Mouse (Mus musculus) lung, postnatal 25 days (tissue): ENCODE results near the gene Itga6.

Experiments used
- DNase-seq: peaks from one replicate; pipeline ENCODE4 v3.0.0; 2022; ENCODE audit warnings: low spot score

Itga6 gene

DNA sequence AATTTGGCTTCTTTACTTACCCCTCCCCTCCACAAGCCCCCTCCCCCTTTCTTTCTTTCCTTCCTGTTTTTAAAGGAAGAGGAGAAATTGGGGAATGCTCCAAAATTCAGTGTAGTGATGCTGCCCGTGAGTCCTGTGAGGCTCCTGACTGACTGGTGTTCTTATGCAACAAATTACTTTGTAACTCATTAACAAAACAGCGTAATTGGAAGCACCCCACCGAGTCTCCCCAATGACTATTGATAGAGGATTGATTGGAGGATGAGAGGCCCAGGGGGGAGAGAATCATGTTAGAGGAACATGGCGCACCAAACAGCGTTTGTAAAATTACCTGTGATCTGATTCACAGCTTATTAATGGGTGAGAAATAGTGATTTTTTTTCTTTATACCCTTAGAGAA is 109.7 kb downstream of the Itga6 start:
- DNase-seq = no peak

DNA sequence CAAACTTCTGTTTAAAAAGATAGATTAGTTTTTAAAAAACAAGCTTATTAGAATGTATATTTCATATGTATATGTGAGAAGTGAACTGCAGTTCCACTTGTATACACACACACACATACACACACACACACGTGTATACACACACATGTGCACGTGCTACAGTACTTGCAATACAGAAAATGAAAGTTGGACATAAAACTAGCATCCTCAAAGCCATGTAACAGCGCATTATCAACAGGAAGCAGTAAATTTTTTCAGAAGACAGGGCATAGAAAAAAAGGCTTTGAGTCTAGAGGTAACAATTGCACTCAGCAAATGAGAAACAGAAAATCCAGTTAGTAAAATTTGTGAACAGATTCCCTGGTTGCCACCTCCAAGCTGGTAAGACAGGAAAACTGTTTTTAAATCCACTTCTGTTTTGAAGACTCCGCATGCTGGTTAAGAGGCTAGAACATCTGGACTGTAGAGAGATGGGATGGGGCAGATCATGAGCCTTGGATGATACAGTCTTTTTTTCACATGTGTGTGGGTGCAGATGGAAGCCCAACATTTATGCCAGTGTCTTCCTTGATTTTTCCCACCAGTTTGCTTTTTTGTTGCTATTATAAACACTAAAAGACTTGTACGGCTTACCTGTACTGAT is 118.2 kb downstream of the Itga6 start:
- no peak for DNase-seq

DNA sequence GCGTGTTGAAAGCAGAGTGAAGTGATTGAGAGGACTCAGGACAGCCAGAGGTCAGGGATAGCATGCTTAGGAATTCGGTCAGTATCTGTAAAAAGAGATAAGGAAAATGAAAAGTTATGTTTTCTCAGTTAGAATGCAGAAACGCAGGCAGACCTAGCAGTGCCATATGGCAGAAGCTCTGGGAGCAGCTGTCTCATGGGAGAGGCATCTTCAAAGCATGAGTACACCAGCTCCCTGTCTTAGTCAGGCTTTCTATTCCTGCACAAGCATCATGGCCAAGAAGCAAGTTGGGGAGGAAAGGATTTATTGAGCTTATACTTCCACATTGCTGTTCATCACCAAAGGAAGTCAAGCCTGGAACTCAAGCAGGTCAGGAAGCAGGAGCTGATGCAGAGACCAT is 119.6 kb downstream of the Itga6 start:
- no peak for DNase-seq

DNA sequence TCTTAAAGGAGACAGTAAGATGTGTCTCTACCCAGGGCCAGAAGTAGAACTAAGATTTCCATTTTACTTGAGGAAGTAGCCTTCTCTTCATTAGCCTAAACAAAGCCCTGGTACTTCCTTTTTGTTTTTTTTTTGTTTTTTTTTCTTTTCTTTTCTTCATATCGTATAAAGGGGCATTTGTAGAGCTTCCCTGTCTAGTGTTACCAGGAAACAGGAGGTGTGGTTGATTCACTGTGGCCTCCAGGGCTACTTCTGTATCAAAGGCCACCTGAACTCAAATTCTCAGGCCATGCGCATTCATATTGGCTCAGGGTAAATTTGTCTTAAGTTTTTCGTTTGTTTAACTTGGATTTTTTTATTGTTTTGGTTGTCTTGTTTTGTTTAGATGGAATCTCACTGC is 120.5 kb downstream of the Itga6 start:
- no peak for DNase-seq

DNA sequence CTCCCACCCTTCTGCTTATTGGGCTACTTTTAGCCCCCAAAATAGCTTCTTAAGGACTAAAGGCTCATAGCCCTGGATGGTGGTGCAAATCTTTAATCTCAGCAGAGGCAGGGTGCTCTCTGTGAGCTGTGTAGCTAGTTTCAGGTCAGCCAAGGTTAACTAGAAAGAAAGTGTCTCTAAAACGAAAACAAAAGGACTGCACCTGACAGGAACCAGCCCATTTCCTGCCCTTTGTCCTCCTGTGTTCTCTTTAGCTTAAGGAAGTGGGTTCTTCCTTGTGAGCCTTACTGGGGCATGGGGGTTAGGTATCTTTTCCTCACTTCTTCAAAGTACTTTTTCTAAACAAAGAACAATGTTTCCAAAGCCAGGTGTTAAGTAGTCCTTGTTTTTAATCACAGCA is 121.1 kb downstream of the Itga6 start:
- DNase-seq = peak; percentile 27

DNA sequence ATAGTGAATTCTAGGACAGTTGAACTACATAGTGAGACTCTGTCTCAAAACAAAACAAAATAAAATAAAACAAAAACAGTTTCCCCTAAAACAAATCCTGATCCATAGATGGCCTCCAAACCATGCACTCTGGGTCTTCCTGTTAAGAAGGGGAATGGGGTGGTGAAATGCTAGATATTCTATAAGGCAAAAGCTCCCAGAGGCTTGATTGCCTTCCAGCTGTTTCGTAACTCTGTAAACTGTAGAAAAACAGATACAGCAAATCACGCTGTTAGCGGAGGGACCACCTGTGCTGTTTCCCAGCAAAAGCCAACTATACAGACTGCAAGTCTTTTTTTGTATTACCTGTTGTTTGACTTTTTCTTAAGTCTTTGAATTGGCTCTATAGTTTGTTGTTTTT is 121.6 kb downstream of the Itga6 start:
- DNase-seq = no peak

DNA sequence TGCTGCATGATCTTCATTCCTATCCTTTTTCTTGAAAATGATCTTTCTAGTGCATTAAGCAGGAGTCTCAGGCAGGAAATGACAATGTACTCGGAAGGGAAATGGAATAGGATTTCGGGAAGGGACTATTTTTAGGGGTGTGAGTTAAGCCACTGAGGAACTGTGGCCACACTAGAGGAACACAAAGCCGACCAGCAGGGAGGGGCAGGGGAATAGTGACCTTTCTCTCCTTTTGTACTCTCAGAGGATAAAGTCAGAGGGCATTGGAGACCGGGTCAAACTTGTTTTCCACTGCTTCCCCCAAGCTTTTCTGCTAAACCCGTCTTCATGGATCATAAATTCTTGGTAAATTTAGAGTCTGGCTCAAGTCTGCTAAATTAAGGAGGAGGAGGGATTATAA is 122.1 kb downstream of the Itga6 start:
- peak; percentile 29 for DNase-seq

DNA sequence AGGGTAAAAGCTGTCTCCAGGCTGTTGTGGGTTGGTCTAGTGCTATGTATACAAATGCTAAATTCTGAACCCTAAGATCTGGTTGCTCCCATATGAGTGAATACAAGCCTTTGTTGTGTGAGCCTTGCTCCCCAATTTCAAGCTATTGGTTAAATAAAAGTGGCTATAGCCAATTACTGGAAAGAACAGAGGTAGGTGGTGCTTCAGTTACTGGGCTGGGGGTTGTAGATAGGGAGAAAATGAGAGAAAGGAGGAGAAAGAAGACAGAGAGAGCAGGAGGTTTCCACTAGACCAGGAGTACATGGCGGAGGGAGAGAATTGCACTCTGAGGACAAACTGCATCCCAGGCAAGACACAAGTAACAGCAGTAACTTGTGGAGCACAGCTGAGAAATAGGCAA is 122.8 kb downstream of the Itga6 start:
- DNase-seq = no peak

DNA sequence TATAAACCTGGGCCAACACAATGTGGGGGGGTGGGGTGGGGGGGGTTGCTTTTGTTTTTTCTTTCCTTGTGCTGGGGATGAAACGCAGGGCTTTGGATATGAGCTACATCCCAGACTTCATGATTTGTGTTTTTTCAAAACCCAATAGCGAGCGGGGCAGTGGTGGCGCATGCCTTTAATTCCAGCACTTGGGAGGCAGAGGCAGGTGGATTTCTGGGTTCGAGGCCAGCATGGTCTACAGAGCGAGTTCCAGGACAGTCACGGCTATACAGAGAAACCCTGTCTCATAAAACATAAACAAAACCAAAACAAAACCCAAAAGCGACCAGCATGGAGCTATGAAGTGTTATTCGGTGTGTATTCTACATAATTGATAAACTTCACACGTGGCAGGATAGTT is 126.7 kb downstream of the Itga6 start:
- DNase-seq = no peak

DNA sequence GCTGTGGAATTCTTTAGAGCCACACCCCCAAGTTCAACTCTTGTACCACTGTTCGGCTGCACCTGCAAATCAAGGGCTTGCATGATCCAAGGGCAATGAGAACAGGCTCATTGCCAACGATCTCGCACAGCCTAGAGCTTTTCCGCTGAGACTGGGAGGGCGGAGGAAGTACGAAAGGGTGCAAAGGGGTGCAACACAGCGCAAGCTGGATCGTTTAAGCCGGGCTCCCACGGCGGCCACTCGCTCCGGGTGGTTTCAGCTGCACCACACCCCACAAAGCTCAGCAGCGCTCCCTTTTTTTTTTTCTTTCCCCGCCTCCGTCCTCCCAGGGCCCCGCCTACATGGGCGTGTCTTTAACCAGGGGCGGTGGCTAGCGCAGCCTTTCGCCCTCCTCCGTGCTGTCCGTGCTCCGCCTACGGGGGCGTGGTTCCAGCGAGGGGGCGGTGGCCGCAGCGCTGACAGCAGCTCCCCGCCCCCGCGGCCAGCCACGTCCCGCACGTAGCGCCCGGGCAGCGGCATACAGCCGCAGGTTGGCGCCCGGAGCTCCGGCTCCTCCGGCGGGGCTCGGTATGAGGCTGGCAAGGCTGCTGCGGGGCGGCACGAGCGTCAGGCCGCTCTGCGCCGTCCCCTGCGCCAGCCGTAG is 127.5 kb downstream of the Itga6 start, which contains the start of gene Pdk1:
Pdk1 (plus strand) TSS at position 424 of the 643 bp plus-strand sequence.
- DNase-seq = peak; percentile 99

DNA sequence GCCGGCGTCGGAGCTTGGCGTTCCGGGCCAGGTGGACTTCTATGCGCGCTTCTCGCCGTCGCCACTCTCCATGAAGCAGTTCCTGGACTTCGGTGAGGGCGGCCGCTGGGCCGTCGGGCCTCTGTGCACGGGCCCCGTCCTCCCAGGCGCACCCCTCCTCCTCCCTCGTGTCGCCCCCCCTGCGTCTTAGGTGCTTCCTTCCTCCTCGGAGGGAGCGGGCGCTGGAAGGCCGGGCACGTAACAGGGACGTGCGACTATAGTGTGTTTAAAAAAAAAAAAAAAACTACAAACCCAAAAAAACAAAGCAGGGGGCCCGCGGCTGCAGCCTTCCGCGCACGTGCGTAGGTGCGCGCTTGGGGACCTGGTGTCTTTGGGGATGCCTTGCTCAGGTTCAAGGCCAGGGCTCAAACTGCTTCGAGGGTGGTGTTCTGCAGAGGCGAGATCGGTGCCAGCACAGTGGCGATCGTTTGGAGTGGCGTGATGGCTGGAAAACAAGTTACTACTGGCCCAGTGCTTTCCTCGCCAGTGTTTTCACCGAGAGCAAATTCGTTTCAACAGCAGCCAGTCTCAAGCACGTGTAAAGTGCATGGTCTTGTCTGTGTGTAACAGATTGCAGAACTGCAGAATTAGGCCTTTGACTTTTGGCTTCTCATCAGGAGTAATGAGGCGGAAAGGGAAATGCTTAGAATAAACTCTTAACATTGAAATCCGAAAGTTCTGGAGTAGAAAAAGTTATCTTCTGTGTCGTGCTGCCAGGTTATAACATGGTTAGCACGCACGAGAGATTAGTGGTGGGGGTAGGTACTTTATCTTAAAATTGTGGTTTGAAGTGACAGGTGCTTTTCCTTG is 128.3 kb downstream of the Itga6 start:
- peak; percentile 36 for DNase-seq

DNA sequence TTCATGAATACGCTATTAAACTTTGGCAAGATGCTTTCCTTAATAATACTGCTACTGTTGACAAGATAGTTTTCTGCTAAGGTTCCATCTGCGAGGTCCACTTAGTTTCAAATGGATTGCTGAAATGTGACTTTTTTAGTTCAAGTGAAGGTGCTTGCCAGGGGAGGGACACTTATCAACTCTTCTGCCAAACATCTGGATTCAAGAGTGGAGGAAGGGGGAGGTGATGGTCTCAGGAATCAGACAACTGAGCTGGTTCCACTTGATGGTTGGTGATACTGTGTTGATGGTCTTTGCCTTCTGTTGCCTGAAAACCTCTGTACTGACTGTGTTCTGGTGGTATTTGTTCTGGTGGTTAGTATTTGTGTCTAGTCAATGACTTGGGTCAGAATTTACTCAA is 129.0 kb downstream of the Itga6 start:
- no peak for DNase-seq

DNA sequence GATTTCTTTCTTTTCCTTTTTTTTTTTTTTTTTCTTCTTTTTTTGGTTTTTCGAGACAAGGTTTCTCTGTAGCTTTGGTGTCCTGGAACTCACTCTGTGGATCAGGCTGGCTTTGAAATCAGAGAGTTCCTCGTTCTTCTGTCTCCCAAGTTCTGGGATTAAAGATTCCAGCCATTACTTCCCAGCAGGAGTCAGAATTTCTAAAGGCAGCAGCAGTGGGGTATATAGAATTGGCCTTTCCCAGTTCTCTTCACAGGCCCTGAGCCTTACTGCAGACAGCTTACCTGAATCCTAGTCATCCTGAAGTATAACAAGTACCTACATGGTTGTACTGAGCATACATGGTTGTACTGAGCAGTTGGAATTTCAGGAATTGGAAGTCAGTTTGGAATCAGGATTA is 129.4 kb downstream of the Itga6 start:
- no peak for DNase-seq

DNA sequence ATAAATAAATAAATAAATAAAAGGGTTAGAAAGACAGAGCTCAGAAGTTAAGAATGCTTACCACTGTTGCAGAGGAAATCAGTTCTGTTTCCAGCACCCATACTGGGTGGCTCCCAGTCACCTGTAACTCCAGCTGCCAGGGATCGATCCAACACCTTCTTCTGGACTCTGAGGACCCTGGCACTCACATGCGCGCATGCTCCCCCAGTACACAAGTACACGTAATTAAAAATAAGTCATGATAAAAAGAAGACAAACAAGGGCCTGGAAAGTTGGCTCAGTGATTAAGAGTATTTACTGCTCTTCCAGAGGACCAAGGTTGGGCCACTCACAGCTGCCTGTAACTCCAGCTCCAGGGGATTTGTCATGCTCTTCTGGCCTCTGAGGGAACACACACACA is 132.4 kb downstream of the Itga6 start:
- no peak for DNase-seq

DNA sequence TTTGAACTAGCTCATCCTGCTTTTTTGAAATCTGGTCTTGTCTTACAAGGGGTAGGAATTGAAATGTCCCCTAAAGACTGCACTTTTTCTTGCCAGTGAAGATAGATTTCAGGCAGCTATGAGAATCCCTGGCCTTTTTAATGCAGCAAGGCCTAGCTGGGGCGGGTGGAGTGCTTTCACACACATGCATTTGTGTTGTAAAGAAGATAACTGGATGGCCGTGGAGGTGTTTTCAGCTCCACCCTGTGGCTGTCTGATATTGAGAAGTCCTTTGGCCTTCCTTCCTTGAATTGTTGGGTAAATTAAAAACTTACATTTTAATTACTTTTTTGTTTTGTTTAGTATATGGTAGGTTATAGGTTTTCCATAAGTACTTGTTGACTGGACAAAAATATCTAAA is 133.0 kb downstream of the Itga6 start:
- no peak for DNase-seq

DNA sequence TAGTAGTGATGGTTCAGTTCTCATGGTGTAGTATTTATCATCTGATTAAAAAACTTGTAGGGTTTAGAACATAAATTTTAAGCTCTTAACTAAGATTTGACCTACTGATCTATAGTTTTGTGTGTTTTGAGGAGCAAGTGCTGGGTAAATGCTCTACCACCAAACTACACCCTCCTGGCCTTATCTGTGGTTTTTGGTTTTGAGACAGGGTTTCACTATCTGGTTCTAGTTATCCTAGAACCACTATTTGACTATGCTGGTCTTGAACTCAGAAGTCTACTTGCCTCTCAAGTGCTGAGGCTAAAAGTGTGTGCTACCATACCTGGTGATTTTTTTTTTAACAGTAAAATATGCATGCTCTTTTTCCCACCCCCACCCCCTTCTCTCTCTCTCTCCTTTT is 133.5 kb downstream of the Itga6 start:
- no peak for DNase-seq

DNA sequence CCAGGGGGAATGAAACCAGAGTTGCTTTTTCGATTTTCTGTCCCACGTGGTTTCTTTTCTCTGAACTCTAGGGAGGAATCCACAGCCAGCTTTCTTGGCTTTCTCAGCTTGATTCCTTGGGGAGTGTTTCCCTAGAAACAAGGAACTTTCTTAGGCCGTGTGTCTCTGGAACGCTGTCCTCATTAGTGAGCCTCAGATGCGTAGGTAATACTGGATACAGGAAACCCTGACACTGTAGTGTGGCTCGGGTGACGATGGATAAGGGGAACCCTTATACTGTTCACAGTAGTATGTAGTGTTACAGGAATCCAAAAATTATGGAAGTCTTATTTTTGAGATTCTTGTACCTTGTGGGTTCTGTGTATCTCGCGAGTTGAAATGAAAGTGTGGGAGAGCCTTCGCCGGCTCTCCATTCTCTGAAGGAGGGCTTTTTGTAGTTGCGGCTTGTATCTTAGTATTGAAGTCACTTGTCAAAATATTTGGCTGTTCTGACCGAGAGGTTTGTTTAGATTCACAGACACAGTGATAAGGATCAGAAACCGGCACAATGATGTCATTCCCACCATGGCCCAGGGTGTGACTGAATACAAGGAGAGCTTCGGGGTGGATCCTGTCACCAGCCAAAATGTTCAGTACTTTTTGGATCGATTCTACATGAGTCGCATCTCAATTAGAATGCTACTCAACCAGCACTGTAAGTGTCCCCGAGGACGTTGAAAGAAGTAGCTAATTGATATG is 137.7 kb downstream of the Itga6 start:
- peak; percentile 48 for DNase-seq

DNA sequence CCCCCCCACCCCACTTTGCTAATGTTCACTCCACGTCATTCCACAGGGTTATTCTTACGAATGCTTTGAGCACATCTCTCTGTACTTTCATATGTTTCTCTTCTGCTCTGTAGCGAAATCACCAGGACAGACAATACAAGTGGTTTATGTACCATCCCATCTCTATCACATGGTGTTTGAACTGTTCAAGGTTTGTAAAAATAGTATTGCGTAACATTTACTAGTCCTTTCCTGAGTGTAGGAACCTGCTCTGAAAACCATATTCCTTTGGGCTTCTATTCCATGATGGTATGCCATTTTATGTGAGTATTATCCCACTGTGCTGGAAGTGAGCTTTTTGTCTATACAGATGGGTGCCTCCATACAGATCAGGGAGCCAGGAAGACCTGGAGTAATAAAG is 141.9 kb downstream of the Itga6 start:
- DNase-seq = no peak

DNA sequence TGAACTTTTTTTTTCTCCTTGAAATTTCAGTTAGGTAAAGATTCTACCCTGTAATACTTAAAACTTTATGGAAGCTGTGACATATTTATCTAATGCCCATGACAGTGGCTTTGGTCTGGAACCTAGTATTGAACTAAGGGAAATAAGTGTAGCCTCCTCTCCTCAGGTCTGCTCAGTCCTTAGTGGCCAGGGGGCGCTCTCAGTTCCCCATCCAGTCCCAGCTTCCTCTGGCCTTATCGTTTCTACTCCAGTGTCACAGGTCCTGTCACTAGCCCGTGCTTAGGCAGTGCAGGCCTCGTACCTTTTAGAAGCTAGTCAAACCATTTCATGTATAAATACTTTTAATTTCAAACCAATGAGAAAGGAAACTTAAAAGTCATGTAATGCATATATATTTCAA is 143.0 kb downstream of the Itga6 start:
- DNase-seq = no peak

DNA sequence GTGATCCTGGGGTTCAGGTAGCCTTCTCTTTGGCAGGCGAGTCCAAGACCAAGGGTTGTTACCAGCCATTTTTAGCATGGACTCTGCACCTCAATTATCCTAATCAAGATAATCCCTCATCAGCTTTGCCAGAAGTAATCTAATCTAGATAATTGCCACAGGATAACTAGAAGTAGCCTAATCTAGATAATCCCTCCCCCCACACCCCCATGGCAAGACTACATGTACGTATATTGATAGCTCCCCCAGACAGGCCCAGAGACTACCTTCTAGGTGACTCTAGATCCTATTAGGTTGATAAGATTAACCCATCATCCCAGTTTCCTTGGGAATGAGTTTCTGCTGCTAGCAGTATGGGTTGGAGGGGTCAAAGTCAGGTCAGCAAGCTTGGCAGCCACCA is 146.1 kb downstream of the Itga6 start:
- no peak for DNase-seq

DNA sequence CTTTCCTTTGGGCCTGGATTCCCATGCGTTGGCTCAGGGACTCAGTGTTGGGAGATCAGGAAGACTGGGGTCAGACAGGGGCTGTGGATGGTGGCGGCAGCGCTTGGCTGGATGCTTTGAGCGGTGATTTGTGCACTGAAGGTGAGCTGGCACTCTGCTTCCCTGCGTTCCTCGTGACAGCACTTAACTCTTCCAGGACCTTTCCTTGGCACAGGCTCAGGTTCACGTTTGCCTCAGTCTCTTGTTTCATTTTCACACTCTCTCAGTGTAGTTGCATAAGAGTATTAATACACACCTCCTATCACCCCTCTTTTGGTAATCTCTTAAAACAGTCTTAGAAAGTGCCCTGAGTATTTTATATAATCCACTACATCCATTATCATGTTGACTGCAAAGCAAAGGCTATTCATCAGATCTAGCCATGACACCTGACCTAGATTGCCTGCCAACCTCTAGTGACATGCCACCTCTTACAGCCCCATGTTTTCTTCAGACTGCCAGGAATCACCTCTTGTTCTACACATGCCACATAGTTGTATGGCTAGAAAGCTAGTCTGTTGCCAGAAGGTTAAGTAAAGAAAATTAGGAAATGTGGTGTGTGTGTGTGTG is 147.4 kb downstream of the Itga6 start:
- peak; percentile 51 for DNase-seq
